Mouse (Mus musculus) CD8-positive naive resting alpha-beta T cell, adult 2 months (primary cell): ENCODE measurements around the gene Dclre1b.
"Not testable (repeated sequence)": the region's sequence is repeated elsewhere in the genome, so short reads cannot be mapped to it uniquely, and the experiment has no call there.

Experiments used
- DNase-seq, 2 experiments: peaks; one replicate each; pipeline ENCODE4 v3.0.0; 2022; ENCODE audit warnings: low read depth in 2 of 2, low spot score in 2 of 2

Dclre1b gene

GRCm38 (mm10) chr3:103827548-103827947 is 18.3 kb upstream of the Dclre1b start:
- DNase-seq = no peak

- DNase-seq = no peak
Observed at GRCm38 (mm10) chr3:103810967-103811366, 1.7 kb upstream of the Dclre1b start.

- DNase-seq = no peak
Observed at GRCm38 (mm10) chr3:103809799-103810150, 531 bp upstream of the Dclre1b start.

GRCm38 (mm10) chr3:103805671-103806070 is 3.6 kb downstream of the Dclre1b start:
- DNase-seq = no peak

DNA sequence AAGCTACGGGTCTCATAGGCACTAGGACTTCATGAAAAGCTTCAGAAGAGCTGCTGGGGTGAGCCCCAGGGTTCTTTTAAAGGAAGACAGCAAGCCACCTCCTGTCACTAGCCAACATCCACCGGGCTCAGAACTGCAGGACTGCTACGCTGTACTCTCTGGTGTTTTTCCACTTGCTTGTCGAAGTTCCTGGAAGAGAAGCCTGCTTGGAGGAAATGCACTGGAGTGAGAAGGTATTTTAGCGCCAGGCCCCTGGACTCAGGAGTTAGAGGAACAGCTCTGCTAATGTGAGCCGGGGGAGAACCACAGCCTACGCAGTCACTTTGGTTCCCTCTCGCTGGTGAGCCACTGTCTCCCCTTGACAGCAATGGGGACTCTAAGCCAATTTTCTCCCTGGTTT is 6.4 kb downstream of the Dclre1b start:
- peak; percentile 15 to 21 for DNase-seq

- peak; percentile 53 to 58 for DNase-seq
Observed at GRCm38 (mm10) chr3:103801631-103802531, 7.4 kb downstream of the Dclre1b start.

DNA sequence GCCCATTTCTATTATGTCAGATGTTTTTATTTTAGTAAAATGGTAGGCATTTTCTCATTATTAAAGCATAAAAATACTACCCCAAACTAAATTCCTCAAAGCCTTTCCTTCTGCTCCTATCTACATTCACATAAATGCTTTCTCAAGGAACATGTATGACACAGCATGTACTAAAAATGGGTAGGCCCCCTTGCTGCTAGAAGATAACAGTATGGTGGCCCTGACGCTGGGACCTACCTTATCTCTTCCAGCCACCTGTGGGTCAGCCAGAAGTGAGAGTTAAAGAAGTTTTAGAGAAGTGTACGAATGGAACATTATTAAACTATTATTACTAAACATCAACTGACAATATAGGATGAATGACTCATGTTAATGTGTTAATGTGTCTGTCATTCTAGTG is 9.7 kb downstream of the Dclre1b start:
- DNase-seq = no peak

- no peak for DNase-seq
Observed at GRCm38 (mm10) chr3:103796389-103796788, 12.9 kb downstream of the Dclre1b start.

DNA sequence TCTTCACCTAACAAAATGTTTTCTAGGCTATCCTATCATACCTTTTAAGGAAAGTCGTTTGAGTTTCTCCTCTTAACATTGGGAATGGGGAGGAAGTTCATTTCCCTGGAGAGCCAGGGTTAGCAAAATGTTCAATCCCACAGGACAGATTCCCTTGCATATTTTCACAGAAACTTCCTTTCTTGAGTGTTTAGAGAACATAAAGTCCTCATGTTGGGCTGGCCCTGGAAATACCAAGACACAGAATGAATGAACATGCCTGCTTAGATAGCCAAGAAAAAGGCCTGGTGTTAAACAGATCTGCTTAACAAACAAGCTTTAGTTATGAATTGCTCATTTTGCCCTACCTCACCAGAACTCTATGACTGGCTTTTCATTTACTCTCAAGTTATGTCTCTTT is 16.7 kb downstream of the Dclre1b start:
- DNase-seq = no peak

GRCm38 (mm10) chr3:103792111-103792406 is 17.2 kb downstream of the Dclre1b start:
- not testable (repeated sequence) for DNase-seq

- DNase-seq = peak; percentile 89 to 90
Observed at GRCm38 (mm10) chr3:103791230-103792110, 17.8 kb downstream of the Dclre1b start, which contains the start of gene Hipk1. Hipk1 (minus strand) TSS chr3:103791563.

DNA sequence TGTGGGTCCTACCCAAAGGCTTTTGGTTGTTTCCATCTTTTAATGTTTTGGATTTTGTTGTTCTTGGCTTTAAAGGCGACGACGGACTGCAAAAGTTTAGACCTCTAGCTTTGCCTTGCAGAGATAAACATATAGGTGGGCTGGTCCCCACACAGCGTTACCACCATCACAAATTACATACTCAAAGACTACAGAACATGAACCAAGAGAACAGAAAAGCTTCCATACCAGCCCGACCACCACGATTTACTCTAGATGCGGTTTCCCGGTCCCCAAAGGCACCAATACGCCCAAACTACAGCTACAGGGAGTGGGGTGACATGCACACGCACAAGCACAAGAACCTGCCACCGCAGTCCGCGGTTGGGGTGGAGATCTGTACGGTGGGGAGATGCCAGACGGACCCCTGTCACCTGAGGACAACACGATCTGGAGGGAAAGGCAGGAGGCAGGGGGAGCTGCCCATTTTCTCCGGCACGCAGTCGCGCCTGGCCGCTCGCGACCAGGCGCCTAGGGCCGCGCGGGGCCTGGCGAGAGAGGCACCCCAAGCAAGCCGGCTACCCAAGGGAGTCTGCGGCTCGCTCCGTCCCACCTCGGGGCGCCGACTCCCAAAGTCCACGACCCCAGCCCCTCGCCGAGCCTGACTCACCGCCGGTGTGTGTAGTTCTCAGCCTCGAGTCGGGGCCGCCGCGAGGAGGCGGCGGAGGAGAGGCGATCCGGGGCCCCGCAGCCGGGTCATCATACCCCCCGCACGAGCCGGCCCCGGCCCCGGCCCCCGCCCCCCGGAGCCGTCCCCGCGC is 18.7 kb downstream of the Dclre1b start:
- peak; percentile 30 to 31 for DNase-seq

DNA sequence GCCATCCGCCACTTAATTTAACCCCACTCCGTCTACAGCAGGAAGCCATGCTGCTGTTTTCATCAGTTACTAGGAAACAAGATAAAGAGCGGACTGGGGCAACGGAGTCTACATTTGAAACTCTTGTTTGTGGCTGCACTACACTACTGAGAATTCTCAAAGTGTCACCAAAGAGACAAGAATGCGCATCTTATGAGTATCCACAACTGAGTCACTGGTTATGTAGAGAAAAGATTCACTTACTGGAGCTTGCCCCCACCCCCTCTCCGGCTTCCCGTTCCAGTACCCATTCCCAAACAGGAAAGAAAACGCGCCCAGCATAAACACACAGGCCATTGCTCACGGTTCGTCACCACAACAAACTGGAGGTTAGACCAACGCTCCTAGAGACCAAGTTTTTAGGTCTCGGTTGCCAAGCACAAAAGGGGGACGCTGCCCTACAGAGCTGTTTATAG is 19.3 kb downstream of the Dclre1b start:
- peak; percentile 48 to 59 for DNase-seq

DNA sequence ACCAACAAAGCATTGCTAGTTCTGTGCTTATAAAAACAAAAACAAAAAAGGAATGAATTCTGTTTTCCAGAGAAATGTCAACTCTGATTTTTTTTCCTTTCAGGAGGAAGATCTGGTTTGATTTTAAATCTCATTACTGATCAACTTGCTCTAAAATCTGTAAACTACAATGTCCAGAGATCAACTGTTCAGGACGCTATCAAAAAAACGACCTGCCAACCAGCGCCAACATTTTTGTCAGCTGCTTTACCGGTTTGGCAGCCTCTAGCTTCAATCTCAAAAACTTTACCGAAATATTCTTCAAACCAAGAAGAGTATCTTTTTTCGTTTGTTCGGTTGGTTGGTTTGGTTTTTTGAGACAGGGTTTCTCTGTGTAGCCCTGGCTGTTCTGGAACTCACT is 20.1 kb downstream of the Dclre1b start:
- DNase-seq = no peak

- no peak for DNase-seq
Observed at GRCm38 (mm10) chr3:103787225-103787624, 22.0 kb downstream of the Dclre1b start.

GRCm38 (mm10) chr3:103782844-103783609 is 26.2 kb downstream of the Dclre1b start:
- DNase-seq = no peak

- DNase-seq = no peak
Observed at GRCm38 (mm10) chr3:103780777-103781176, 28.5 kb downstream of the Dclre1b start.

GRCm38 (mm10) chr3:103780271-103780670 is 29.0 kb downstream of the Dclre1b start:
- DNase-seq = no peak

DNA sequence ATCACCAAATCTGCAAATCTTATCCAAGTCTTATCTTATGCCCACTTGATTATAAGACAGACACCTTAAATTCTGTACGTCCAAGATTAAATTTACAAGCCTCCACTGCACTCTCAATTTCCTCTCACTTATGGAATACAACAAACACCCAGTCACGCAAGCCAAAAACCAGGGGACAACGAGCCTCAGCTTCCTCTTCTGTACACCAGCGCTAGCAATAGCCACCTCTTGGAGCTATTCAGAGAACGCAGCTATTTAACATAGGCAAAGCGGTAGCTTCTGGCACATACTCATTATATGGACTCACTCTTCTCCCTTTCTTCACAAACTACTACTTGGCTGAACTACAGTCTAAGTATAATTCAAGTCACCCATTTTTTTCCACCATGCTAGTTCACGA is 30.1 kb downstream of the Dclre1b start:
- DNase-seq = no peak

GRCm38 (mm10) chr3:103778660-103779059 is 30.6 kb downstream of the Dclre1b start:
- DNase-seq = no peak
